Mouse (Mus musculus): ENCODE data around the gene Rapgef3.

GRCm38 (mm10) chr15:97784561-97785161 lies 16.9 kb upstream of the Rapgef3 start:
- TF ChIP-seq CTCF (IDR thresholded peaks at IDR 0.05; ENCODE audit: low read depth): no peak
- TF ChIP-seq EP300 (IDR thresholded peaks at IDR 0.05; ENCODE audit: low read depth): no peak
